Mouse (Mus musculus) embryo, embryonic 9.5 days (tissue): Measurements from ENCODE around the gene Tmem167.

Experiments used
- DNase-seq: peaks from one replicate; pipeline ENCODE4 v3.0.0-alpha.2; 2017; ENCODE audit errors: extremely low spot score

The Tmem167 gene

GRCm38 (mm10) chr13:90183536-90183935 is 94.6 kb downstream of the Tmem167 start:
- no peak for DNase-seq

- no peak for DNase-seq
Observed at GRCm38 (mm10) chr13:90186694-90187093, 97.8 kb downstream of the Tmem167 start.

GRCm38 (mm10) chr13:90188021-90188420 is 99.1 kb downstream of the Tmem167 start:
- no peak for DNase-seq

- peak; percentile 41 for DNase-seq
Observed at GRCm38 (mm10) chr13:90191794-90192193, 102.9 kb downstream of the Tmem167 start.
